Mouse (Mus musculus): ENCODE data around the gene Usp24. TPM values are rescaled to one million over a fixed set of nuclear protein-coding genes. Genes with fewer than 3 reads are reported as not detected.

Usp24 gene
- polyA plus RNA-seq, 1 experiment from 2014 or later = 6.3 TPM

DNA sequence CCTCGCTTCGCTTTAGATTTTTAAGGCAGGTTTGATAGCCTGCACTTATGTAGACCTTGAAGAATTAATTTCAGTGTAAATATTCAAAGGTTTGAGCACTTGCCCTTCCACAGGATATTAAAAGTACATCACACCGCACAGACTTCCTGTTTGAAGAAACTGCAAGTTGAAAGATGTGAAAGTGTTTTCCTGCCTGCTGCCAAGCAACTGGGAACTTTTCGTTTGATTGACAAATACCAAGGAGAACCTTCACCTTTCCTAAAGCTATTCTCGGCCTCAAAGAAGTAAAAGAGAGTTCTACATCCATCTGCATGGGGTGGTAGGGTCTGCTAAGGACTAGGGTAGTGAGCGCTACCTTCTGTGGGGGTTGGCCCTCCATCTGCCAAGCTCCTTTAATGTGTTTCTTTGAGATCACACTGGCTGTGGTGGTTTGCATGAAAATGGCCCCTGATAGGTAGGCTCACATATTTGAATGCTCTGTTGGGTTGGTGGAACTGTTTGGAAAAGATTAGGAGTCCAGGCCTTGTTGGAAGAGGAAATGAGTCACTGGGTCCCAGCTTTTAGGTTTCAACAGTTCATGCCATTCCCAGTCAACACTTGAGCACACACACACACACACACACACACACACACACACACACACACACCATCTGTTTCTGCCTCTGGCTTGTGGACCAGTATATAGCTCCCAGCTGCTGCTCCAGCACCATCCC is 22.5 kb upstream of the Usp24 start:
- Histone ChIP-seq H3K27ac (ENCODE audit: low read length) (no peak overlapping the region), H3K4me1 (ENCODE audit: insufficient read depth, low read length) (peaks cover 11% of the 10 kb centered on the region; the same call in 1 of the 2 replicates), H3K36me3 (ENCODE audit: insufficient read depth, low read length) (no peaks in the 10 kb centered on the region), H3K4me3 (ENCODE audit: low read length) (no peak overlapping the region), H3K9ac (replicated peaks; ENCODE audit: low read length) (no peak overlapping the region), H3K4me2 (replicated peaks; ENCODE audit: low read depth, low read length) (no peak overlapping the region), H3K27me3 (ENCODE audit: insufficient read depth, low read length) (no peaks in the 10 kb centered on the region), H3K9me3 (ENCODE audit: low read length) (peaks cover 7% of the 10 kb centered on the region)
- 75% methylated on average over 6 of the region's 6 CpGs for WGBS
- ATAC-seq (ENCODE audit: low FRiP score, low TSS enrichment) = no peak

DNA sequence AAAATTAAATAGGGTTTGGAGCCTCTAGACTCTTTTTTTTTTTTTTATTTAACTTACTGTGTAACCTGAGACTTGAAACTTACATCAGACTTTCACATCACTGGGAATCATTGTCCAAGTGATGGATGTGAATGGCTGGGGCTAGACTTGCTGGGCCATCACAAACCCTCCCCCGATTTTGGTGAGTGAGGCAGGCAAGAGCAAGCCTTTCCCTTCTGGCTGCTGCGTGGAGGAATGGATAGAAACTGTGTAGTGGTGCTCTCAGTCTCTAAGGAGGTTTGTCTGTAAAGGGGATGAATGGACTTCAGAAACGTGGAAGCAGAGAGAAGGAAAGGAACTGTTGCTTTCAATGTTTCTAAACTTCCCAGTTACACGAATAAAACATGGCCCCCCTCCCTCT is 20.3 kb upstream of the Usp24 start:
- no peak overlapping the region for H3K27ac ChIP-seq (ENCODE audit: low read length)
- H3K27me3 ChIP-seq (ENCODE audit: insufficient read depth, low read length) = no peaks in the 10 kb centered on the region
- peaks cover 7% of the 10 kb centered on the region for H3K9me3 ChIP-seq (ENCODE audit: low read length)
- no peak overlapping the region for H3K9ac ChIP-seq (replicated peaks; ENCODE audit: low read length)
- 25% methylated on average over 4 of the region's 4 CpGs for WGBS
- H3K36me3 ChIP-seq (ENCODE audit: insufficient read depth, low read length) = no peaks in the 10 kb centered on the region
- H3K4me3 ChIP-seq (ENCODE audit: low read length) = no peak overlapping the region
- no peak overlapping the region for H3K4me2 ChIP-seq (replicated peaks; ENCODE audit: low read depth, low read length)
- peaks cover 11% of the 10 kb centered on the region; the same call in 1 of the 2 replicates for H3K4me1 ChIP-seq (ENCODE audit: insufficient read depth, low read length)
- no peak for ATAC-seq (ENCODE audit: low FRiP score, low TSS enrichment)

DNA sequence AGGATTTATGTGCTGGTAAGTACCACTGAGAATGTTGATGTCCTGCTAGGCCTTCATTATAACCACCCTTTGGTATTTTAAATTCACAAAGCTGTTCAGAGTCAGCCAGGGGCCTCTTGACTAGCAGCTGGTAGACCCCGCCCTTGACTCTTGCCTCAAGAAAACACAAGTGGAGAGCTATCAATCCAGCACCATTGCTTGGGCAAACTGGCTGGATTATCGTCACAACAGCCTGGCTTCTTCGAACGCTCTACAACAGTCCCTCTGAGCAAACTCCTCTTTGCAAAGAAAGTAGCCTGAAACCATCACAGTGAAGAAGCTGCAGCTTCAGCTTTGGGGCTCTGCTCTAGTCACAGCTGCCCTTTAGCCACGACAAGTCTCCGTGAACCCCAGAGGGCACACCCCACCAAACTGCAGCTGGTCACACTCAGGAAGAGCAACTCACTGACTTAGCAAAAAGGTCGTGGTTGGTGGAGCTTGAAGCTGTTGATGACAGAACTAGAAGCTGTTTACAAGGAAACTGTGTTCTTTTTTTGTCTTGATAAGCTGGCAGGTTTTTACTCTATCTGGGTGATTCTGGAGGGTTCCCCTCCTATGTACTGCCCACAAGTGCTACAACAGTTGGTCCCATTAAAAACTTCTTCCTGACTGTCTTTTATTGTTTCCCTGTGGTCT is 19.5 kb upstream of the Usp24 start:
- no peak overlapping the region for H3K27ac ChIP-seq (ENCODE audit: low read length)
- H3K9ac ChIP-seq (replicated peaks; ENCODE audit: low read length) = no peak overlapping the region
- no peak overlapping the region for H3K4me3 ChIP-seq (ENCODE audit: low read length)
- H3K36me3 ChIP-seq (ENCODE audit: insufficient read depth, low read length) = no peaks in the 10 kb centered on the region
- peaks cover 11% of the 10 kb centered on the region; the same call in 1 of the 2 replicates for H3K4me1 ChIP-seq (ENCODE audit: insufficient read depth, low read length)
- no peaks in the 10 kb centered on the region for H3K27me3 ChIP-seq (ENCODE audit: insufficient read depth, low read length)
- no peak for ATAC-seq (ENCODE audit: low FRiP score, low TSS enrichment)
- peaks cover 7% of the 10 kb centered on the region for H3K9me3 ChIP-seq (ENCODE audit: low read length)
- no peak overlapping the region for H3K4me2 ChIP-seq (replicated peaks; ENCODE audit: low read depth, low read length)
- 77% methylated on average over 7 of the region's 7 CpGs for WGBS

DNA sequence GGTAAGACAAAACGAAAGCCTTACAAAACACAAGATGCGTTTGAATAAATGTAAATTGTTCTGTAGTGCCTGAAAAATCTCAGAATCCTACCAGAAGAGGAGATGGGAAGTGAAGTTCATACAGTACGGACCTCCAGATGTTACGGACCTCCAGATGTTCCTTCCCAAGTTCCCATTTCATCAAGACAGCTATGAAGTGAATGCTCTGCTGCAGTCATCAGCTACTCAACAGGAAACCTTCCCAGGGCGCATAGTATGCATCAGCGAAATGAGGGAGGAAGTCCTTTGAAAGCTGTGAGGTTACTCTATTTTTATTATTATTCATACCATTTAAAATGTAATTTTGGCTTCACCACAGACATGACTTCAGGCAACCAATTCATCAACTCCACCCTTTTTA is 14.7 kb upstream of the Usp24 start:
- Histone ChIP-seq H3K27me3 (ENCODE audit: insufficient read depth, low read length) (no peaks in the 10 kb centered on the region), H3K4me1 (ENCODE audit: insufficient read depth, low read length) (0 out of 2 replicates have a peak, but pooled peaks cover 3% of the 10 kb centered on the region), H3K36me3 (ENCODE audit: insufficient read depth, low read length) (no peaks in the 10 kb centered on the region), H3K9ac (replicated peaks; ENCODE audit: low read length) (no peak overlapping the region), H3K9me3 (ENCODE audit: low read length) (peaks cover 7% of the 10 kb centered on the region), H3K4me3 (ENCODE audit: low read length) (no peak overlapping the region), H3K4me2 (replicated peaks; ENCODE audit: low read depth, low read length) (no peak overlapping the region), H3K27ac (ENCODE audit: low read length) (no peak overlapping the region)
- no peak for ATAC-seq (ENCODE audit: low FRiP score, low TSS enrichment)
- WGBS = 76% methylated on average over 6 of the region's 6 CpGs

DNA sequence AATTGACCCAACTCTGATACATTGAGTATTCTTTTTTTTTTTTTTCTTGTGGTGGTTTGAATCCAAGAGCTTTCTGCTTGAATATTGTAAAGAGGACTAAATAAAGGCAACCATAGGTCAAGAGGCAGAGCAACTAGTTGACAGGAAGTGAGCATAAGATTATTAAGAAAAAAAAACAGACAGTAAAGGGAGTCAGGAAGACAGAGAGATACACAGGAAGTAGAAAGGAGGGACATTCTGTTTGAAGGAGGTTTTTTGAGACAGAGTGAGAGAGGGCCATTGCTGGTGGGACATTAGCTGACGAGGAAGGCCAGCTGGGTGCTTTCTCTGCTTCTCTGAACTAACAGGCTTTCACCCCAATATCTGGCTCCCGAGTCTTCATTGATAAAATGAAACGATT is 7.9 kb upstream of the Usp24 start:
- no peak for ATAC-seq (ENCODE audit: low FRiP score, low TSS enrichment)
- no peaks in the 10 kb centered on the region for H3K9me3 ChIP-seq (ENCODE audit: low read length)
- no peaks in the 10 kb centered on the region for H3K4me1 ChIP-seq (ENCODE audit: insufficient read depth, low read length)
- H3K36me3 ChIP-seq (ENCODE audit: insufficient read depth, low read length) = no peaks in the 10 kb centered on the region
- H3K9ac ChIP-seq (replicated peaks; ENCODE audit: low read length) = no peak overlapping the region
- H3K4me2 ChIP-seq (replicated peaks; ENCODE audit: low read depth, low read length) = no peak overlapping the region
- 90% methylated on average over 3 of the region's 3 CpGs for WGBS
- no peaks in the 10 kb centered on the region for H3K27me3 ChIP-seq (ENCODE audit: insufficient read depth, low read length)
- no peak overlapping the region for H3K4me3 ChIP-seq (ENCODE audit: low read length)
- no peak overlapping the region for H3K27ac ChIP-seq (ENCODE audit: low read length)

DNA sequence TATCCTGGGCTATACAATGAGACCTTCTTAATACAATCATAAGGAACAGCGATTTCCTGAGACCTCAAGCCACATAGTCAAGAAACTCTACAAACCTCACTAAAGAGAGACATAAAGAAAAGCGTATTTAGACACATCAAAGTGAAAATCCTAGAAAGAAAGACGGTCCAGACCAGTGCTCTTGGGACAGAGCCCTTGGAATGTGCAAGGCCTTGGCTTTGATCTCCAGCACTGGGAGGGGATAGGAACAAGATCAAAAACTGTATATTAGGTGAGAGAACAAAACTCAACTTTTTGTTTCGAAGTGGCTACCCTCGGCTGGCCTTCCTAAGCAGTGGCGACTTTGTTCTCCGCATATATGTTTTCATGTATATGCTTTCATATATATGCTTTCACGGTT is 3.4 kb upstream of the Usp24 start:
- Histone ChIP-seq H3K27ac (ENCODE audit: low read length) (no peak overlapping the region), H3K9me3 (ENCODE audit: low read length) (no peaks in the 10 kb centered on the region), H3K36me3 (ENCODE audit: insufficient read depth, low read length) (no peaks in the 10 kb centered on the region), H3K9ac (replicated peaks; ENCODE audit: low read length) (no peak overlapping the region), H3K4me1 (ENCODE audit: insufficient read depth, low read length) (peaks cover 15% of the 10 kb centered on the region), H3K4me2 (replicated peaks; ENCODE audit: low read depth, low read length) (no peak overlapping the region), H3K4me3 (ENCODE audit: low read length) (no peak overlapping the region), H3K27me3 (ENCODE audit: insufficient read depth, low read length) (no peaks in the 10 kb centered on the region)
- WGBS = 76% methylated on average over 8 of the region's 8 CpGs
- no peak for ATAC-seq (ENCODE audit: low FRiP score, low TSS enrichment)

DNA sequence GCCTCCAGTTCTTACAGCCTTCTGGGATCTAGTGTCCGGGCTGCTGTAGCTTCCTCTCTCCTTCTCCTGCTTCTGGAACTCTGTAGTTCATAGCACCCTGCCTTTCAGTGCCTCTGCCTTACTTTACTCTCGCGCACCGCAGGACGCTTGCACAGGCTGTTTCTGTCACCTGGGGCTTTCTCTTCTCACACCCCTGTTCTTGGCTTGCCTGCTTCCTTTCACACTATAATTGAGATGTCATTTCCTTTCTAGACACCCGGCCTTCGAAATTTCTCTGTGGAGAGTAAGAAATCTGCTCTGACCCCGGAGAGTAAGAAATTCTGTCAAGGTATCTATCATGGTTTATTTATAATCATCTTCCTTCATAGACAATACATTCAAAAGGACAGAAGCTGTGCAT is 2.9 kb upstream of the Usp24 start:
- Histone ChIP-seq H3K27ac (ENCODE audit: low read length) (no peak overlapping the region), H3K4me1 (ENCODE audit: insufficient read depth, low read length) (peaks cover 19% of the 10 kb centered on the region), H3K9me3 (ENCODE audit: low read length) (no peaks in the 10 kb centered on the region), H3K27me3 (ENCODE audit: insufficient read depth, low read length) (no peaks in the 10 kb centered on the region), H3K36me3 (ENCODE audit: insufficient read depth, low read length) (no peaks in the 10 kb centered on the region), H3K4me2 (replicated peaks; ENCODE audit: low read depth, low read length) (no peak overlapping the region), H3K4me3 (ENCODE audit: low read length) (no peak overlapping the region), H3K9ac (replicated peaks; ENCODE audit: low read length) (no peak overlapping the region)
- ATAC-seq (ENCODE audit: low FRiP score, low TSS enrichment) = no peak
- WGBS = 87% methylated on average over 8 of the region's 8 CpGs

DNA sequence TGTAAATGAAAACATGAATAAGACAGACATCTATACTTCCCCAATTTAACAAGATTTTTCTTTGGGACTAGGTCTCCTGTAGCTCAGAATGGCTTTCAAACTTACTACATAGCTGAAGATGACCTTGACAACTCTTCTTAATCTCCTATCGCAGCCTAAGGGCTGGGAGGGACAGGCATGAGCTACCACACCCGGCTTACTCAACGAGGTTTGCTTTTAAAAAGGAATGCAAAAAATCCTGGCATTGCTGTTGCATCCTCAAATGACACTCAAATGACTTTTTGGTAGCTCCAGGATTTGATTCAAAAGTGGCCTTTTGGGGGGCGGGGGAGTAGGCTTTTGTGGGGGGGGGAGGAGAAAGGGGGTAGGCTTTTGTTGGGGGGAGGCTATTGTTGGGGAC is 2.1 kb upstream of the Usp24 start:
- no peak for ATAC-seq (ENCODE audit: low FRiP score, low TSS enrichment)
- Histone ChIP-seq H3K9me3 (ENCODE audit: low read length) (no peaks in the 10 kb centered on the region), H3K4me2 (replicated peaks; ENCODE audit: low read depth, low read length) (no peak overlapping the region), H3K9ac (replicated peaks; ENCODE audit: low read length) (no peak overlapping the region), H3K27ac (ENCODE audit: low read length) (no peak overlapping the region), H3K4me3 (ENCODE audit: low read length) (no peak overlapping the region), H3K27me3 (ENCODE audit: insufficient read depth, low read length) (no peaks in the 10 kb centered on the region), H3K4me1 (ENCODE audit: insufficient read depth, low read length) (peaks cover 25% of the 10 kb centered on the region), H3K36me3 (ENCODE audit: insufficient read depth, low read length) (no peaks in the 10 kb centered on the region)
- WGBS = 57% methylated on average over 4 of the region's 4 CpGs

DNA sequence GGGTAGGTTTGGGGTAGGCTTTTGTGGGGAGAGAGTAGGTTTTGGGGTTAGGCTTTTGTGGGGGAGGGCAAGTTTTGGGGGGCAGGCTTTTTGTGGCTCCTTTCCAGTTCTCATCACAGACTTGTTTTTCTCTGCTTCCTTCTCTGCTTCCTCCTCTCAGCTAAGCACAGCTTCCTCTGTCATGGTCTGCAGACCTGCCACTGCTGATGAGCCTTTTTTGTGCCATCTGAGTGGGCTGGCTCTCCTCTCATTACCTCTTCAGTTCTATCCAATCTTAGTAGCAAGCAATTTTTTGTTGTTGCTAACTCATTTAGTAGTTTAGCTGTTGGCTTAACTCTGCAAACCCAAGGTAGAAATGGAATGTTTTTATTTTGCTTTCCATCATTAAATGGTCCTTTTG is 1.7 kb upstream of the Usp24 start:
- no peak for ATAC-seq (ENCODE audit: low FRiP score, low TSS enrichment)
- H3K27ac ChIP-seq (ENCODE audit: low read length) = no peak overlapping the region
- H3K9me3 ChIP-seq (ENCODE audit: low read length) = no peaks in the 10 kb centered on the region
- peaks cover 30% of the 10 kb centered on the region for H3K4me1 ChIP-seq (ENCODE audit: insufficient read depth, low read length)
- no peak overlapping the region for H3K4me2 ChIP-seq (replicated peaks; ENCODE audit: low read depth, low read length)
- no peaks in the 10 kb centered on the region for H3K27me3 ChIP-seq (ENCODE audit: insufficient read depth, low read length)
- no peak overlapping the region for H3K9ac ChIP-seq (replicated peaks; ENCODE audit: low read length)
- H3K4me3 ChIP-seq (ENCODE audit: low read length) = no peak overlapping the region
- no peaks in the 10 kb centered on the region for H3K36me3 ChIP-seq (ENCODE audit: insufficient read depth, low read length)
